Mouse (Mus musculus) MEL-GATA-1-ER (cell line): ENCODE results near the gene Itgae.
"Not testable (repeated sequence)": the region's sequence is repeated elsewhere in the genome, so short reads cannot be mapped to it uniquely, and the experiment has no call there.

ENCODE experiments used
- DNase-seq: peaks from one replicate; pipeline ENCODE4 v3.0.0-alpha.2; 2012; ENCODE audit warnings: low read depth; ENCODE audit errors: extremely low read depth

Gene Itgae

GRCm38 (mm10) chr11:73092877-73093276 lies 2.5 kb downstream of the Itgae start:
- DNase-seq: peak; percentile 60

DNA sequence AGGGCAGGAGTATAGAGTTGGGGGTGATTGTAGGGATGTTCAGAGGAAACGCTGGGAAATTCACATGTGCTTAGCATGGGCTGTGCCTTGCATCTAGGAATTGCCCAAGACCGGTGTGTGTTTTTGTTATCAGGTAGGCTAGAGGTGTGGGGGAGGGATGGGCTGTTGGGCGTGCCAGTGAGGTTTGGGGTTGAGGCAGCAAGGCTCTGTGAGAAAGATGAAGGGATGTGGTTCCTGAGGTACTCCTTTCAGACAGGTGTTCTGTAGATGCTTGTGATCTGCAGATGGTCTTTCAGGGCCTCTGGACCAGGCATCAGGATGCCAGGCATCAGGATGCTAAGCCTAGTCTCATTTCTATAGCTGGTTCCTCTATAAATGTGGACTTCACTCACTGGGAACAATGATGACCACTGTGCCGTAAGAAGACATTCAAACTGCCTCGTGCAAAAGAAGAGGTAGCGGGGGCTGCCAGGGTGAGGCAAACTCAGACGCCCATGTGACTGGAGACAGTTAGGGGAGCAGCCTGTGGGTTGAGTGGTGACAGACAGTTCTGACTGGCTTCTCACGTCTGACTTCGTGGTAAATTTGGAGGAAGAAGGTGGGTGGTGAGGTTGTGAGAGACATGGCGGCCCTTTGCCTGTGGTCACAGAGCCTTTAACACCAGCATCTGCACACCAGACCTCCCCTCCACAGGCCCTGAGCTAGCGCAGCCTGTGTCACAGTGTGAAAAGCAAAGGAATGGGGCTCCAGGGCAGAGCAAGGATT lies 4.0 kb downstream of the Itgae start:
- no peak for DNase-seq

DNA sequence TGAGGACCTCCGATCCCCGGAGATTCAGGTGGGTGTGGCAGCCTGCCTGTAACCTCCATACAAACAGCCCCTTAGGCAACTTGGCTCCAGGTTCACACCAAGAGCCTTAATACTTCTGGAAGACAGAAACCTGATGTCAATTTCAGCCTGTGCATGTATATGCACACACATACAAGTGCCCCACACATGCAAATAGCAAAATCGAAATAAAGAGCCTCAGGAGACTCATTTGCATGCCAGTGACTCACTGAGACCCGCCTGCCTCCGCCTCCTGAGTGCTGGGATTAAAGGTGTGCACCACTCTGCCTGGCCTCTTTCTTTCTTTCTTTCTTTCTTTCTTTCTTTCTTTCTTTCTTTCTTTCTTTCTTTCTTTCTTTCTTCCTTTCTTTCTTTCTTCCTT lies 8.5 kb downstream of the Itgae start:
- no peak for DNase-seq

DNA sequence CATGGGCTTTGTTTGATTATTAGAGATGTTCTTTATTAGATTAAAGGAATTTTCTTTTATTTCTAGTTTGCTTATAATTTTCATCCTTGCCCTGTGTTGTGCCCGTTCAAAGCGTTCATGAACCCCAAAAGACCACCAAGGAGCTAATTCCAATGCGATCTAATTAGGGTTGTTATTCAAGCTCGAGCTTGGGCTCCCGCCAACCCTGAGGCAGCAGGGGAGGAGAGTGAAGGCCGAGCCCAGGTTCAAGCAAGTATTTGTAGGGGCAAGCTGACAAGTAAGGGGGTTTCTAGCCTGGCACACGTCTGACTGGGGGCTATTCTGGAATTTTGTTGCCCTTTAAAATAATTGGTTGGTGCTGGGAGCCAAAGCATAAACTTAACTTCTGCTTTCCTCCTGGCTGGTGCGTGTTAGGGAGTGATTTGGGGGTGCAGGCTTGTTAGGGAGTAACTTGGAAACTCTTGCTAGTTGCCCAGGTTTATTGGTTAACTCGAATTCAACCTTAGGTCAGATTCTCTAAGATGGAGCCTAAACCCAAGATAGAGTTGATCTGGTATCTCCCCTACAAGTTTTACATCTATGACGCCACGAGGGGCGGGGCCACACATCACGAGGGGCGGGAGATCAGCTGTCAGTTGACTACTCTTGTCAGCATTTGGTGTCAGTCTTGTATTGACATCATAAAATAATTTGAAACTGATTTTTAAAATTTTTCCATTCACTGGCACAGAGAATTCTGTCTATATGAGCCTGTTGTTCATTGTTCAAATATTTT lies 9.8 kb downstream of the Itgae start:
- no peak for DNase-seq

- DNase-seq: no peak
These were observed 10.9 kb downstream of the Itgae start for GRCm38 (mm10) chr11:73101308-73101707.

DNA sequence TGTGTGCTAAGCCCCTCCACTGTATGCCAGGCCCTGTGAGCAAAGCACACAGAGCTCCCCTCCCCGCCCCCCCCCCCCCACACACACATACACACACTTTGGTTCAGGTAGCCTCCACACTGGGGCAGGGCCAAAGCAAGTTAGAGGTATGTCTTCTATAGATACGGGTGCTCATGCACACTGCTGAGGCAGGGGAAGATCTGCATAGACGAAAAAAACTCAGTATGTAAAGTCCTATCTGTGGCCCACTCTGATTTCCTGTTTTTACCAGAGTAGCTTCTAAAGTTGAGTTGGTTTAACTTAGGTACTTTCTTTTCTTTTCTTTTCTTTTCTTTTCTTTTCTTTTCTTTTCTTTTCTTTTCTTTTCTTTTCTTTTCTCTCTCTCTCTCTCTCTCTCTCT lies 14.9 kb downstream of the Itgae start:
- DNase-seq: no peak

GRCm38 (mm10) chr11:73107358-73107757 lies 17.0 kb downstream of the Itgae start:
- DNase-seq: not testable (repeated sequence)

GRCm38 (mm10) chr11:73108195-73108897 lies 18.0 kb downstream of the Itgae start:
- no peak for DNase-seq

GRCm38 (mm10) chr11:73108898-73109625 lies 18.7 kb downstream of the Itgae start:
- no peak for DNase-seq

DNA sequence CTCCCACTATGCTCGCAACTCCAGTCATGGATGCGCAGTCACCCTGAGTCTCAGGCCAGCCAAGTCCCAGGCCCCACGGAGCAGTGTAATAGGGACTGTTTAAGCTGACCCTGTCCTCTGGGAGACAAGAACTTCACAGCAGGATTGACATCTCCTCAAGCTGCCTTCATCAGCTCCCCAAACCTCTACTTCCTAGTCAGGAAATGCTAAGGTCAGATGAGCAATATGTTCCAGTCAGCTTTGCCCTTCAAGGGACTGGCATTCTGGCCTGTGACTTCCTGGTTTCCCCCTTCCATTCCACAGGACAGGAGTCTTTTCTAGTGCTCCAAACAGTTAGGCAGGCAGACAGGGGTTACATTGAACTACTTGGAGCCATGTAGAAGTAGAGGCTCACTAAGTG lies 19.6 kb downstream of the Itgae start:
- no peak for DNase-seq

GRCm38 (mm10) chr11:73111414-73111813 lies 21.0 kb downstream of the Itgae start:
- no peak for DNase-seq

- no peak for DNase-seq
These were observed 36.1 kb downstream of the Itgae start for GRCm38 (mm10) chr11:73126495-73126894.

DNA sequence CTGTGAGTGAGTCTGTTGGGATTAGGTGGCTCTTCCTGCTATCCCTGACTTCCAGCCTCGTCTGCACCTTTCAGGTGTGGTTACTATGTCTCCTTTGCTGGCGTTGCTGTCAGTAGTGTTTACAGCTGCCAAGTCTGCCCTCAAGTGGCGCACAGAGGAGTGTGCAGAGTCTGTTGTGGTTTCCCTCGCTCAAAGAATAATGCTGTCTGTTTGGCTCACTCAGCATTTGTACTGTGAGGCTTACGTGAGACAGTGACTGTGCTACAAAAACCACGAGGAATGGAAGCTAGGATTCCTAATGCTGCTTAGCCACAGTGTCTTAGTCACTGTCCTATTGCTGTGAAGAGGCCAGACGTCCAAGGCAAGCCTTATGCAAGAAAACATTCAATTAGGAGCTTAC lies 40.6 kb downstream of the Itgae start:
- DNase-seq: no peak

DNA sequence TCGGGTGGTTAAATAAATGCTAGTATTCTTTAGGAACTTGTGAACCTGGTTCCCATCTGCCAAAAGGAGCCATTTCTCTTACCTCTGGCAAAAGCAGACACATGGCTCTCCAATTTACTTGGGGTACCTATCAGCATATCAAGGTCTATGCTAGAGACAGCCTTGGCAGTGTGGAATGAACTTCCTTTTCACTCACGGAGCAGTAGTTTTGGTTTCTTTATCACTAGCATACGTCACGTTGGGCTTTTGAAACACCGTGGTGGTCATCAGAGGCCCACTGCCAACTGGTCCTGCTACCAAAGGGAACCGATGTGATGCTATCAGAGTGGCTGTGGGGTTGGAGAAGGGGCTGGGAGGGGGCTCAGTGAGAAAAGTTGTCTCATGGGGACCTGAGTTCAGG lies 42.6 kb downstream of the Itgae start:
- DNase-seq: no peak

DNA sequence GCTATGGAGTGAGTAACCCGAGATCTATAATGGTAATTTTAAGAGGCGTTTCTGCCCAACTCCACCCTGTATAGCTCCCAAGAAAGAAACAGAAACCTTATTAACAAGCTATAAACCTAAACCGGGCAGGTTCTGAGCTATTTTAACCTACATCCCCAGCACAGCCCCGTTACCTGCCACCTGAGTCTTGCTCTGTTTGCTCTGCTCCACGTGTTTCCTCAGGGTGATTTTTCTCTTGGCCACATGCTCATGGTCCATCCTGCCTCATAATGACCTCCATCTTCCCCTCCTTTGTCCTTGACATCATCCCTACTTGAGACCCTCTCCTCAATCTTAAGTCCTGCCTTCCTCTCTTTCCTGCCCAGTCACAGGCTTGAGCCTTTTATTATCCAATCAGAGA lies 43.8 kb downstream of the Itgae start:
- DNase-seq: no peak

DNA sequence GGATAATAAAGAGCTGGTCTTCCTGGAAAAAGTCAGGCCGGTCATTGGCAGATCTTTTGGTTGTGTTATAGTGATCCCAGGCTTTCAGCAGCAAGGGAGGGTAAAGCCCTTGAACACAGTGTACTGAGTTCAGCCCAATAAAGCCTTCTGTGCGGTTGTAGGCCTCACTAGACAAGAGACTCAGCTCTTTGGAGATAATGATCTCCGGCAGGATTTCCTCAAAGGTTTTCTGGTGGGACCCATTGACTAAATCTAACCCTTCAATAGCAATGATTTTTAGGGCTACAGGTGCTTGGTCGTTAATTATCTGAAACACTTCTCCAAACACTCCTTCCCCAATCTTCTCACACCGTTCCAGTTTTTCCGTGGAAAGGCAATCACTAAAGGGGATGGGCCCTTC lies 46.2 kb downstream of the Itgae start:
- DNase-seq: no peak

GRCm38 (mm10) chr11:73137116-73137515 lies 46.7 kb downstream of the Itgae start:
- DNase-seq: no peak

DNA sequence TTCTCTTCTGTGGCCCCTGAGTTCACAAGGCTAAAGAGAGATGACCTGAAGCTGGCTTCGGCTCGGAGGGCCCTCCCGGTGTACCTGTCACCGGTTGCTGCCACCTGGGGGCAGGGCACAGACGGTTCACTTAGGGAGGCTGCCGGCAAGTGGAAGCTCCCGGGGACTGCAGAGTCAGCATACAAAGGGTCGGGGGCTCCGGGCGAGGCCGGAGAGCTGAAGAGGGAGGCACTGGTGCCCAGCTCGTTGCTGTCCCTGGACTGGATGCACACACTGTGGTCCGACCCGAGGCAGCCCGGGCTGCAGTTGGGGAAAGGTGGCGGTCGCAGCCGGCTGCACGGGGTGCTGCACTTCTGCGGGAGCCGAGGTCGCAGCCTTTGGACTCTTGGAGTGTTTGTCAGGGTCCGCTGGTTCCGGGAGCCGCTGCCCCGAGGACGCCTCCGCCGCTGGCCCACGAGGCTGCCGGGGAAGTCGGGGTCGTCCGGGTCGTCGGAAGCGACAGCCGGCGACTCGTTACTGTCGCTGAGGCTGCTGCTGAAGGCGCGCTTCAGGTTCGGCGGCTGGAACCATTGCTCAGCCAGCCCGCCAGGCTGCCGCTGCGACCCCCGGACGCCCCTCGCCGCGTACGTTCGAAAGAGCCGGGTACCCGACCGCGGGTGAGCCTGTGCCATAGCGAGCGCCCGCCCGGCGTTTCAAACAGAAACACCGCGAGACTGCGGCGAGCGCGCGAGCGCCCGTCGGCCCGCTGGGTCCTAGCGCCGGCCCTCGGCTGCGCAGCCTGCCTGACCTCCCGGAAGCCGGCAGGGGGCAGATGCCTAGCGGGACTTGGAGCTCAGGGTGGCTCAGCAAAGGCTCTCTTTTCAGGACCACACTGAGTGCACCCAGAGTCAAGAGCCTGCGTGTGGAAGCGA lies 47.5 kb downstream of the Itgae start, which contains the start of gene Haspin:
Gene Haspin, minus strand, starts transcription at position 704 of the 911 bp plus-strand sequence.
- peak; percentile 76 for DNase-seq

- no peak for DNase-seq
These were observed 53.9 kb downstream of the Itgae start for GRCm38 (mm10) chr11:73144261-73144681.
